ENCODE assay signal across 17 mouse cellular contexts in genomic region chr9:112215030-112215806, GRCm38 (mm10). TPM values are rescaled to one million over a fixed set of nuclear protein-coding genes. Genes with fewer than 3 reads are reported as not detected.
DNase-seq lines count a peak whose midpoint lies in the region; ATAC-seq and TF ChIP-seq lines count a peak whose summit lies in the region.
"Had no signal": no experiment of that assay in that cellular context is flagged by ENCODE, and none has a peak within 500 bp of the region (broad histone marks: within the 10 kb centered on the region; RNA-seq: fewer than 3 reads in every experiment).

No protein-coding gene starts in this region.

- no peak overlapping the region for H3K27ac ChIP-seq in heart, postnatal 0 days (ENCODE audit: low read depth)
- H3K27ac ChIP-seq in neural tube, embryonic 13.5 days (replicated peaks), result 0 out of 2 replicates have a peak overlapping the region, but pooled peaks have one; percentile 2
- no peak overlapping the region for H3K27ac ChIP-seq in neural tube, embryonic 15.5 days (replicated peaks)
- H3K27ac ChIP-seq in embryonic facial prominence, embryonic 14.5 days (replicated peaks; ENCODE audit: low read depth, low read length), result no peak overlapping the region
- H3K27ac ChIP-seq in limb, embryonic 14.5 days (replicated peaks; ENCODE audit: low read depth, low read length), result no peak overlapping the region
- H3K27ac ChIP-seq in liver, postnatal 0 days (ENCODE audit: low read depth), result no peak overlapping the region
- H3K27ac ChIP-seq: heart, embryonic 13.5 days; hindbrain, embryonic 10.5 days; liver, embryonic 13.5 days had no signal

- no peaks in the 10 kb centered on the region for H3K4me1 ChIP-seq in heart, postnatal 0 days (ENCODE audit: control insufficient read depth, insufficient read depth)
- H3K4me1 ChIP-seq in neural tube, embryonic 13.5 days (replicated peaks), result peaks cover 11% of the 10 kb centered on the region
- H3K4me1 ChIP-seq in neural tube, embryonic 15.5 days, result peaks cover 13% of the 10 kb centered on the region; the same call in 1 of the 2 replicates
- H3K4me1 ChIP-seq in embryonic facial prominence, embryonic 14.5 days (ENCODE audit: control insufficient read depth, insufficient read depth, low read length), result 0 out of 2 replicates have a peak, but pooled peaks cover 7% of the 10 kb centered on the region
- H3K4me1 ChIP-seq in limb, embryonic 14.5 days (ENCODE audit: control insufficient read depth, insufficient read depth, low read length), result peaks cover 12% of the 10 kb centered on the region
- H3K4me1 ChIP-seq in liver, postnatal 0 days (ENCODE audit: insufficient read depth), result 0 out of 2 replicates have a peak, but pooled peaks cover 3% of the 10 kb centered on the region
- H3K4me1 ChIP-seq: heart, embryonic 13.5 days; liver, embryonic 13.5 days had no signal

- TF ChIP-seq POLR2A in limb, embryonic 14.5 days (IDR thresholded peaks at IDR 0.05; ENCODE audit: borderline replicate concordance, extremely low read depth, insufficient read depth, insufficient read length), result no peak

- H3K4me2 ChIP-seq in heart, postnatal 0 days (ENCODE audit: low read depth, low read length), result peak overlapping the region; percentile 5; the same call in 1 of the 2 replicates
- H3K4me2 ChIP-seq in neural tube, embryonic 13.5 days, result no peak overlapping the region
- H3K4me2 ChIP-seq in neural tube, embryonic 15.5 days, result no peak overlapping the region
- no peak overlapping the region; the same call in 1 of the 2 replicates for H3K4me2 ChIP-seq in embryonic facial prominence, embryonic 14.5 days (ENCODE audit: low read depth, low read length)
- no peak overlapping the region for H3K4me2 ChIP-seq in limb, embryonic 14.5 days (replicated peaks; ENCODE audit: low read depth, low read length, severe bottlenecking)
- no peak overlapping the region for H3K4me2 ChIP-seq in liver, postnatal 0 days (ENCODE audit: low read depth, low read length)
- H3K4me2 ChIP-seq: heart, embryonic 13.5 days; liver, embryonic 13.5 days; midbrain, embryonic 11.5 days had no signal

- H3K9ac ChIP-seq in heart, postnatal 0 days (replicated peaks; ENCODE audit: low read depth, low read length), result no peak overlapping the region
- H3K9ac ChIP-seq in neural tube, embryonic 13.5 days, result no peak overlapping the region
- H3K9ac ChIP-seq in neural tube, embryonic 15.5 days (replicated peaks), result no peak overlapping the region
- no peak overlapping the region for H3K9ac ChIP-seq in embryonic facial prominence, embryonic 14.5 days (ENCODE audit: low read depth, low read length)
- no peak overlapping the region for H3K9ac ChIP-seq in limb, embryonic 14.5 days (ENCODE audit: low read depth, low read length, severe bottlenecking)
- H3K9ac ChIP-seq in liver, postnatal 0 days (replicated peaks), result no peak overlapping the region
- H3K9ac ChIP-seq: heart, embryonic 13.5 days; liver, embryonic 13.5 days had no signal

- H3K9me3 ChIP-seq in heart, postnatal 0 days (replicated peaks; ENCODE audit: control insufficient read depth, low read length), result no peaks in the 10 kb centered on the region
- no peaks in the 10 kb centered on the region for H3K9me3 ChIP-seq in neural tube, embryonic 13.5 days
- no peaks in the 10 kb centered on the region for H3K9me3 ChIP-seq in neural tube, embryonic 15.5 days (replicated peaks)
- H3K9me3 ChIP-seq in embryonic facial prominence, embryonic 14.5 days (ENCODE audit: control insufficient read depth, low read length), result no peaks in the 10 kb centered on the region
- no peaks in the 10 kb centered on the region for H3K9me3 ChIP-seq in limb, embryonic 14.5 days (ENCODE audit: control insufficient read depth, low read length)
- no peaks in the 10 kb centered on the region for H3K9me3 ChIP-seq in liver, postnatal 0 days (ENCODE audit: low read length)
- H3K9me3 ChIP-seq: heart, embryonic 13.5 days; hindbrain, embryonic 10.5 days; liver, embryonic 13.5 days had no signal

- no peaks in the 10 kb centered on the region for H3K36me3 ChIP-seq in heart, postnatal 0 days (replicated peaks; ENCODE audit: control insufficient read depth, insufficient read depth, low read length)
- 0 out of 2 replicates have a peak, but pooled peaks cover 4% of the 10 kb centered on the region for H3K36me3 ChIP-seq in neural tube, embryonic 13.5 days
- no peaks in the 10 kb centered on the region for H3K36me3 ChIP-seq in neural tube, embryonic 15.5 days
- H3K36me3 ChIP-seq in embryonic facial prominence, embryonic 14.5 days (ENCODE audit: control insufficient read depth, insufficient read depth, low read length), result no peaks in the 10 kb centered on the region
- H3K36me3 ChIP-seq in limb, embryonic 14.5 days (ENCODE audit: control insufficient read depth, insufficient read depth, low read length), result no peaks in the 10 kb centered on the region
- no peaks in the 10 kb centered on the region for H3K36me3 ChIP-seq in liver, postnatal 0 days (replicated peaks; ENCODE audit: insufficient read depth, low read length)
- H3K36me3 ChIP-seq: heart, embryonic 13.5 days; hindbrain, embryonic 10.5 days; liver, embryonic 13.5 days had no signal

- no peak for TF ChIP-seq CTCF in heart, postnatal 0 days (IDR thresholded peaks at IDR 0.05; ENCODE audit: low read depth)
- TF ChIP-seq CTCF in liver, postnatal 0 days (IDR thresholded peaks at IDR 0.05; ENCODE audit: low read depth), result no peak

- no peaks in the 10 kb centered on the region for H3K27me3 ChIP-seq in heart, postnatal 0 days (ENCODE audit: control insufficient read depth, insufficient read depth, low read length)
- no peaks in the 10 kb centered on the region for H3K27me3 ChIP-seq in neural tube, embryonic 13.5 days
- no peaks in the 10 kb centered on the region for H3K27me3 ChIP-seq in neural tube, embryonic 15.5 days (replicated peaks)
- H3K27me3 ChIP-seq in embryonic facial prominence, embryonic 14.5 days (replicated peaks; ENCODE audit: control insufficient read depth, insufficient read depth, low read length), result no peaks in the 10 kb centered on the region
- H3K27me3 ChIP-seq in limb, embryonic 14.5 days (ENCODE audit: control insufficient read depth, insufficient read depth, low read length), result peaks cover 6% of the 10 kb centered on the region; the same call in 1 of the 2 replicates
- no peaks in the 10 kb centered on the region for H3K27me3 ChIP-seq in liver, postnatal 0 days (ENCODE audit: insufficient read depth, low read length)
- H3K27me3 ChIP-seq: heart, embryonic 13.5 days; liver, embryonic 13.5 days had no signal

- TF ChIP-seq EP300 in heart, postnatal 0 days (IDR thresholded peaks at IDR 0.05; ENCODE audit: low read depth), result no peak
- TF ChIP-seq EP300 in liver, postnatal 0 days (IDR thresholded peaks at IDR 0.05; ENCODE audit: low read depth), result no peak

- H3K4me3 ChIP-seq in heart, postnatal 0 days (ENCODE audit: low read depth, low read length), result peak overlapping the region; percentile 10; the same call in 1 of the 2 replicates
- H3K4me3 ChIP-seq in neural tube, embryonic 13.5 days, result no peak overlapping the region
- no peak overlapping the region for H3K4me3 ChIP-seq in neural tube, embryonic 15.5 days (replicated peaks)
- H3K4me3 ChIP-seq in embryonic facial prominence, embryonic 14.5 days (ENCODE audit: low read depth, low read length), result no peak overlapping the region
- no peak overlapping the region for H3K4me3 ChIP-seq in limb, embryonic 14.5 days (replicated peaks; ENCODE audit: low read length)
- no peak overlapping the region for H3K4me3 ChIP-seq in liver, postnatal 0 days (ENCODE audit: low read depth, low read length)
- H3K4me3 ChIP-seq: heart, embryonic 13.5 days; hindbrain, embryonic 10.5 days; liver, embryonic 13.5 days had no signal

- DNase-seq in heart, postnatal 0 days (ENCODE audit: low spot score), result no peak
- DNase-seq in heart, adult 8-10 months (ENCODE audit: low spot score), result no peak
- peak; percentile 67 for DNase-seq in embryonic facial prominence, embryonic 14.5 days (ENCODE audit: low spot score)
- DNase-seq in limb, embryonic 14.5 days (ENCODE audit: low spot score), result peak; percentile 36
- DNase-seq in liver, postnatal 0 days, result no peak
- DNase-seq: adrenal gland, postnatal 36 days; kidney, adult 18-20 months; kidney, postnatal 25 days; layer of hippocampus, adult 9-11 months; liver, embryonic 13.5 days; retina, postnatal 1 day; right cerebral cortex, postnatal 4 days had no signal

- WGBS in heart, postnatal 0 days, result 74% methylated on average over 10 of the region's 10 CpGs
- 56% methylated on average over 10 of the region's 10 CpGs for WGBS in neural tube, embryonic 13.5 days
- 48% methylated on average over 10 of the region's 10 CpGs for WGBS in neural tube, embryonic 15.5 days
- 42% methylated on average over 10 of the region's 10 CpGs for WGBS in embryonic facial prominence, embryonic 14.5 days
- WGBS in limb, embryonic 14.5 days, result 20% methylated on average over 10 of the region's 10 CpGs
- WGBS in liver, postnatal 0 days (ENCODE audit: insufficient replicate concordance), result 64% methylated on average over 10 of the region's 10 CpGs

- no peak for ATAC-seq in heart, postnatal 0 days (ENCODE audit: insufficient read depth, low read depth)
- no peak for ATAC-seq in neural tube, embryonic 13.5 days (ENCODE audit: low read depth)
- no peak for ATAC-seq in neural tube, embryonic 15.5 days (ENCODE audit: low FRiP score)
- peak; percentile 41 for ATAC-seq in embryonic facial prominence, embryonic 14.5 days (ENCODE audit: low read depth)
- peak; percentile 54; the same call in 1 of the 2 replicates for ATAC-seq in limb, embryonic 14.5 days (ENCODE audit: low FRiP score, low read depth)
- no peak for ATAC-seq in liver, postnatal 0 days

RNA-seq across cellular contexts. Expression of gene Arpp21, which starts 20.5 kb away (rescaled TPM):
- total RNA-seq in heart, postnatal 0 days (2014; rRNA removed; ENCODE audit: low replicate concordance), result 0.99 and 7.7 TPM in 2 replicates
- 2.5 and 2.7 TPM in 2 replicates for polyA plus RNA-seq in heart, postnatal 0 days (2015; fragmentation: Nextera tagmentation; extraction: Ambion mirVana)
- 1 to 10 TPM; 1.5 to 4.4 (median 3.0) TPM for total RNA-seq in heart, adult 8-10 months (2022)
- polyA plus RNA-seq in neural tube, embryonic 13.5 days (2015; fragmentation: Nextera tagmentation; extraction: Ambion mirVana), result 27.1 and 38.0 TPM in 2 replicates
- 50.8 and 68.1 TPM in 2 replicates for polyA plus RNA-seq in neural tube, embryonic 15.5 days (2015; fragmentation: Nextera tagmentation; extraction: Ambion mirVana)
- polyA plus RNA-seq in embryonic facial prominence, embryonic 14.5 days (2014; fragmentation: Nextera tagmentation; extraction: Ambion mirVana), result 31.5 and 32.7 TPM in 2 replicates
- polyA plus RNA-seq in limb, embryonic 14.5 days (2012; rRNA removed), result 28.3 and 31.8 TPM in 2 replicates
- 16.0 and 23.6 TPM in 2 replicates for polyA plus RNA-seq in limb, embryonic 14.5 days (2014; fragmentation: Nextera tagmentation; extraction: Ambion mirVana)
- polyA plus RNA-seq in liver, postnatal 0 days (2015; fragmentation: Nextera tagmentation; extraction: Ambion mirVana), result 0.74 and 1.0 TPM in 2 replicates

Comparison
In these comparisons a context has a peak if more than half of its experiments do, and no peak if none do; other contexts are left out.
1. ATAC-seq: peak in embryonic facial prominence, embryonic 14.5 days (single experiment) and limb, embryonic 14.5 days (single experiment); none in heart, postnatal 0 days (single experiment), neural tube, embryonic 13.5 days (single experiment), neural tube, embryonic 15.5 days (single experiment) and liver, postnatal 0 days (single experiment).
2. DNase-seq: peak in embryonic facial prominence, embryonic 14.5 days (single experiment) and limb, embryonic 14.5 days (single experiment); none in heart, postnatal 0 days (single experiment), heart, adult 8-10 months (single experiment) and liver, postnatal 0 days (single experiment).